Mouse (Mus musculus) gastrocnemius, adult 18-20 months (tissue): Measurements from ENCODE around the gene Gadd45gip1. TPM values are rescaled to one million over a fixed set of nuclear protein-coding genes. Genes with fewer than 3 reads are reported as not detected.

Experiments
- DNase-seq: peaks from one replicate; pipeline ENCODE4 v3.0.0; 2021; ENCODE audit warnings: low spot score
- long read RNA-seq, 2 experiments: library from polyadenylated mRNA; stranded (forward); transcript quantifications; one replicate each; pipeline ENCODE4 v2.0.0; 2021
- total RNA-seq, 2 experiments: library from RNA; stranded (reverse); gene quantifications; 2 replicates each; pipeline ENCODE4 v1.2.3; 2021

The Gadd45gip1 gene
- total RNA-seq, result 10 to 100 TPM; 22.9 to 24.2 TPM
- long read RNA-seq, experiment 1, transcript Gadd45gip1-201 (2 exons, 2,494 nt), result major isoform, 32 of 103 reads
- long read RNA-seq, experiment 1, partial matches to known transcripts, result 0 of 103 reads
- long read RNA-seq, experiment 1, other reads (novel, unspliced or antisense), result 71 of 103 reads
- long read RNA-seq, experiment 2, transcript Gadd45gip1-201 (2 exons, 2,494 nt), result major isoform, 27 of 112 reads
- long read RNA-seq, experiment 2, partial matches to known transcripts, result 0 of 112 reads
- long read RNA-seq, experiment 2, other reads (novel, unspliced or antisense), result 85 of 112 reads

GRCm38 (mm10) chr8:84831490-84831889 is at the start of gene Gadd45gip1:
Gadd45gip1 (plus strand) TSS chr8:84831522.
- peak; percentile 70 for DNase-seq

- DNase-seq, result no peak
Observed at GRCm38 (mm10) chr8:84781686-84782505, 49.4 kb upstream of the Gadd45gip1 start.

- DNase-seq, result no peak
Observed at GRCm38 (mm10) chr8:84782680-84783079, 48.6 kb upstream of the Gadd45gip1 start.

- no peak for DNase-seq
Observed at GRCm38 (mm10) chr8:84783198-84783918, 48.0 kb upstream of the Gadd45gip1 start.

GRCm38 (mm10) chr8:84783919-84784581 is 47.3 kb upstream of the Gadd45gip1 start:
- DNase-seq, result no peak

- no peak for DNase-seq
Observed at GRCm38 (mm10) chr8:84784681-84785505, 46.4 kb upstream of the Gadd45gip1 start.

- DNase-seq, result no peak
Observed at GRCm38 (mm10) chr8:84785506-84785755, 45.9 kb upstream of the Gadd45gip1 start.

GRCm38 (mm10) chr8:84785756-84786677 is 45.3 kb upstream of the Gadd45gip1 start:
- no peak for DNase-seq

GRCm38 (mm10) chr8:84786801-84787467 is 44.4 kb upstream of the Gadd45gip1 start:
- DNase-seq, result no peak

GRCm38 (mm10) chr8:84787523-84788302 is 43.6 kb upstream of the Gadd45gip1 start:
- no peak for DNase-seq

GRCm38 (mm10) chr8:84788896-84789295 is 42.4 kb upstream of the Gadd45gip1 start:
- peak; percentile 83 for DNase-seq

GRCm38 (mm10) chr8:84789345-84789744 is 42.0 kb upstream of the Gadd45gip1 start:
- DNase-seq, result no peak

- peak; percentile 79 for DNase-seq
Observed at GRCm38 (mm10) chr8:84789855-84790486, 41.4 kb upstream of the Gadd45gip1 start.

- no peak for DNase-seq
Observed at GRCm38 (mm10) chr8:84790537-84790936, 40.8 kb upstream of the Gadd45gip1 start.

- no peak for DNase-seq
Observed at GRCm38 (mm10) chr8:84792429-84792947, 38.8 kb upstream of the Gadd45gip1 start.

- no peak for DNase-seq
Observed at GRCm38 (mm10) chr8:84793134-84793533, 38.2 kb upstream of the Gadd45gip1 start.

GRCm38 (mm10) chr8:84793791-84794485 is 37.4 kb upstream of the Gadd45gip1 start:
- DNase-seq, result peak; percentile 80
